Mouse (Mus musculus) bone marrow macrophage, adult 2 months (primary cell): ENCODE results near the gene Suz12. TPM values are rescaled to one million over a fixed set of nuclear protein-coding genes. Genes with fewer than 3 reads are reported as not detected.
"Not testable (repeated sequence)": the region's sequence is repeated elsewhere in the genome, so short reads cannot be mapped to it uniquely, and the experiment has no call there.

Experiments
- H3K27ac ChIP-seq: 2 replicates; pipeline ENCODE4 v1.5.1; 2012; ENCODE audit warnings: low read depth, low read length; ENCODE audit not compliant: insufficient read depth
- H3K4me1 ChIP-seq: 2 replicates; pipeline ENCODE4 v1.6.1; 2012; ENCODE audit warnings: low read length; ENCODE audit not compliant: control insufficient read depth, insufficient read depth
- H3K4me3 ChIP-seq: 2 replicates; pipeline ENCODE4 v1.5.1; 2012; ENCODE audit warnings: mild to moderate bottlenecking, low read length, moderate library complexity; ENCODE audit not compliant: insufficient read depth
- CTCF ChIP-seq: IDR thresholded peaks from 2 replicates; pipeline ENCODE4 v1.5.1; 2012; ENCODE audit warnings: low read depth, mild to moderate bottlenecking, low read length, moderate library complexity
- POLR2A ChIP-seq: IDR thresholded peaks from 2 replicates; pipeline ENCODE4 v1.6.1; 2012; ENCODE audit warnings: mild to moderate bottlenecking, low read depth, low read length, borderline replicate concordance
- polyA plus RNA-seq: library from polyadenylated mRNA; stranded (reverse); fragments of >200 nt; gene quantifications from 2 replicates; pipeline ENCODE4 v1.2.4, GENCODE M21; 2012; ENCODE audit not compliant: missing spikeins, insufficient read depth, insufficient read length

The Suz12 gene
- polyA plus RNA-seq, 1 experiment = 40.8 TPM

DNA sequence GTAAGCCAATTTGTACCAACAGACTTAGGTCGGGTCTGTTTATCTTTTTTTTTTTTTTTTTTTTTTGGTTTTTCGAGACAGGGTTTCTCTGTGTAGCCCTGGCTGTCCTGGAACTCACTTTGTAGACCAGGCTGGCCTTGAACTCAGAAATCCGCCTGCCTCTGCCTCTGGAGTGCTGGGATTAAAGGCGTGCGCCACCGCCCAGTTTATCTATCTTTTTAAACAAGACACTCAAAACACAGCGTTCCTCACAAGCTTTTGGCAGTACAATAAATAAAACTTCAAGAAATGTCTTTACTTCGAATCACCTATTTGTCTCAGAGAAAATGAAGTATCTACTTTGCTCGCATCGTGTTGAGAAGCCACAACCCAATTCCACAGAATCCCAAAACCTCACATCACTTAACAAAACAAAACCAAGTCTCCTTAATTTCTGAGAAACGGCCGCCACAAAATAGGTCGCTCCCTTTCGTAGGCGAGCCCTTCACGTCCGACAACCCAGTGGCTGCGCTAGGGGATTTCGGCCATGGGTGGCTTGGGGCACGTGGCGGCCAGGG lies 793 bp upstream of the Suz12 start:
- peaks cover 4% of the 10 kb centered on the region for H3K4me1 ChIP-seq
- peak overlapping the region; percentile 83 for H3K4me3 ChIP-seq
- TF ChIP-seq POLR2A = no peak
- no peak for TF ChIP-seq CTCF
- peak overlapping the region; percentile 60 for H3K27ac ChIP-seq

DNA sequence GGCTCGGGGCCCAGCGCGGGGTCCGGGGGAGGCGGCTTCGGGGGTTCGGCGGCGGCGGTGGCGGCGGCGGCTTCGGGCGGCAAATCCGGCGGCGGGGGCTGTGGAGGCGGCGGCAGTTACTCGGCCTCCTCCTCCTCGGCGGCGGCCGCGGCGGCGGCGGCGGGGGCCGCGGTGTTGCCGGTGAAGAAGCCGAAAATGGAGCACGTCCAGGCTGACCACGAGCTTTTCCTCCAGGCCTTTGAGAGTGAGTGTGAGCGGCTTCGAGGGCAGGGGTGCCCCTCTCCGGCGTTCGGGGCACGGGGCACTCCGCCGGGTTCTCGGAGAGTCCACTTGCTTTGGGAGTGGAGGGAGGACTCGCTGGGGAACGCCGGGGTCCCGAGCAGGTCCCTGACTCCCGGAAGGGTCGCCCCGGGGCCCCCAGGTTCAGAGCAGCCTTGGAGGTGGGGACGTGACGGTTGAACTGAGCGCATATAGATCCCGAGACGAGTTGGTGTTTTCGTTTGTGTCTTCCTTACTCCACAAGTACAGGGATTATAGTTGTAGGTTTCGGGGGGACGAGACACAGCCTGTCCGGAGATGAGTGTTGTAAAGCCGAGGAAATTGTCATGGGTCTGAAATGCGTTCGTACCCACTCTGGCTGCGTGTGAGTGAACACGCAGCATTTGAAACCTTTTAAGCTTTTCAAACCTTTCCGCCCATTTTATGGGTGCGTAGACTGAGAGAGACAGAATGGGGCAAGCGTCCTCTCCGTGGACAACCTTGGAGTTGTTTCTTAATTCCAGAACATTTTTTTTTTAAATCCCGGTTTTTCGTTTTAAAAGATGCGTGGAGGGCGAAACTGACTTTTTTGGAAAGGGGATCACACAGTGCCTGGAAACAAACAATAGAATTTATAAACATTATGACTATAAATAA lies 707 bp downstream of the Suz12 start:
- TF ChIP-seq POLR2A = no peak
- H3K4me1 ChIP-seq = peaks cover 4% of the 10 kb centered on the region
- peak overlapping the region; percentile 92 for H3K27ac ChIP-seq
- H3K4me3 ChIP-seq = peak overlapping the region; percentile 92

DNA sequence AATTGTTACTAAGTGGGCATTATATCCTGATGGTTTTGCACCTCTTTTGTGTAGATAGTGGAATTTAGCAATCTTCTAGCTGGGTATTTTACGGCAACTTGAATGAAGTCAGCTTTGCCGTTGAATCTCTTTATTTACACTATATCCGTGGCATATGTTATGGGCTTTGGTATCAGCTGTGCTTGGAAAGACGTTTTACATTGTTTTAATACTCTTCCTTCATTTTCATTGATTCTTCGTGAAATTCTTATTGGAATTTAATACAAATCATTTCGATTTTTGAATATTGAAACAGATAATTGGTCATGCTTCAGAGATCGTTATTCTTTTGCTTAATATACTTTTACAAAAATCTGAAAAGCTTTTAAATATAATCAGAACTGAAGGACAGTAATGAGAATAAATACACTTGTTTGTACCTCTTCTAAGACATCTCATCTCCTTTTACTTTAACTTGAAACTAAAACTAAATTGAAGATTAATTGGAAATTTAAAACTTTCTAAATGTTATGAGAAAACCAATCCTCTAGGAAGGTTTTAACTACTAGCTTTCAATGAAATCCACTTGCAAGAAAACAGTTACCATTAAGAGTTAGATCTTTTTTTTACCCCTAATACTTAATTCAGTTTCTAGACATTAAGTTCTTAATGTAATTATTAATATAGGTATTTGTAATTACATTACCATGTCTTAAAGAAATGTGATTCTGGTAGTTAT lies 1.5 kb downstream of the Suz12 start:
- no peak for TF ChIP-seq POLR2A
- no peak for TF ChIP-seq CTCF
- H3K4me1 ChIP-seq = peaks cover 4% of the 10 kb centered on the region
- no peak overlapping the region for H3K27ac ChIP-seq
- peak overlapping the region; percentile 92; the same call in 1 of the 2 replicates for H3K4me3 ChIP-seq

DNA sequence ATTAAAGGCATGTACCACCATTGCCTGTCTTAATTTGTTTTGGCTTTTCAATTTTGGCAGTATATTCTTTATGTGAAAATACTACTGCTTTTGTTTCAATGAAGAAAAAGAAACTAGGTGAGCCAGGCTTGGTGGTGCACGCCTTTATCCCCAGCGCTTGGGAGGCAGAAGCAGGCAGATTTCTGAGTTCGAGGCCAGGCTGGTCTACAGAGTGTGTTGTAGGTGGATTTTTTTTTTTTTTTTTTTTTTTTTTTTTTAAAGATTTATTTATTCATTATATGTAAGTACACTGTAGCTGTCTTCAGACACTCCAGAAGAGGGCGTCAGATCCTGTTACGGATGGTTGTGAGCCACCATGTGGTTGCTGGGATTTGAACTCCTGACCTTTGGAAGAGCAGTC lies 23.6 kb downstream of the Suz12 start:
- H3K4me1 ChIP-seq, H3K27ac ChIP-seq, H3K4me3 ChIP-seq: not testable (repeated sequence)

DNA sequence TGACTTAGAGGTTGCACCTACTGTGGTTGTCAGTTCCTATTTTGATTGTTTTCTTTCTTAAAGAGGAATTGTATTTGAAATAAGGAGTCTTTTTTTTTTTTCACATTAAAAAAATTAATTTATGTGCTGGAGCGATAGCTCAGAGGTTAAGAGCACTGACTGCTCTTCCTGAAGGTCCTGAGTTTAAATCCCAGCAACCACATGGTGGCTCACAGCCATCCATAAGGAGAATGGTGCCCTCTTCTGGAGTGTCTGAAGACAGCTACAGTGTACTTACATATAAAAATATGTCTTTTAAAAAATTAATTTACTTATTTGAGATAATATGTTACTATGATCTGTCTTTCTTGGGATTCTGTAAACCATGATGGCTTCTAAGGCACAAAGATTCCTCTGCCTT lies 26.9 kb downstream of the Suz12 start:
- H3K27ac ChIP-seq = no peak overlapping the region
- TF ChIP-seq CTCF (no peak), POLR2A (no peak)

DNA sequence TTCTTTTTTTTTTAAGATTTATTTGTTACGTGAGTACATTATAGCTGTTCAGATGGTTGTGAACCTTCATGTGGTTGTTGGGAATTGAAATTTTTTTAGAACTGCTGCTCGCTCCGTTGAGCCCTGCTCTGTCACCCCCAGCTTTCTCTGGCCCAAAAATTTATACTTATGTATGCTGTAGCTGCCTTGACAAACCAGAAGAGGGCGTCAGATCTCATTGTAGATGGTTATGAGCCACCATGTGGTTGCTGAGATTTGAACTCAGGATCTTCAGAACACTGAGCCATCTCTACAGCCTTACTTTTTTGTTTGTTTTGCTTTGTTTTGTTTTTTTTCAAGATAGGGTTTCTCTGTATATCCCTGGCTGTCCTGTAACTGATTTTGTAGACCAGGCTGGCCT lies 28.4 kb downstream of the Suz12 start:
- H3K4me1 ChIP-seq = no peaks in the 10 kb centered on the region

More for the DNA sequence above, 26.9 kb downstream of the Suz12 start:
- H3K4me3 ChIP-seq = no peak overlapping the region
- no peaks in the 10 kb centered on the region for H3K4me1 ChIP-seq

DNA sequence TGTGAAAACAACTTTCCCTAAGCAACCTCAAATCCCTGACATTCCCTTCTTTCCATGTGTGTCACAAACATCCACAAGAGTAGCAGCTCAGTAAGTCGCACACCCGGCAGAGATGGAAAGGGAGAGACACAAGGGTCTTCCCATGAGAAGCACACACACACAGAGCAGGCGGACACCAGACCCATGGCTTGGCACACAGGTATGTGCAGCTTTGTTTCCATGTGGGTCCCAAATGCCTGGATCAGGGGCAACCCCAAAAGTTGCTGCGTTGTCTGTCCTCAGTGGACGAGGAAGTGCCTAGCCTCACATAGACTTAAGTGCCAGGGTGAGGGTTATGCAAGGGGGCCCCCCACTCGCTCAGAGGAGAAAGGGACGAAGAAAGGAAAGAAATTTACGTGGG lies 44.6 kb downstream of the Suz12 start:
- 0 out of 2 replicates have a peak, but pooled peaks cover 2% of the 10 kb centered on the region for H3K4me1 ChIP-seq
- TF ChIP-seq CTCF (no peak), POLR2A (no peak)
- no peak overlapping the region for H3K4me3 ChIP-seq
- no peak overlapping the region for H3K27ac ChIP-seq

More for the DNA sequence above, 28.4 kb downstream of the Suz12 start:
- TF ChIP-seq CTCF = no peak
- Histone ChIP-seq H3K4me3 (no peak overlapping the region), H3K27ac (no peak overlapping the region)

DNA sequence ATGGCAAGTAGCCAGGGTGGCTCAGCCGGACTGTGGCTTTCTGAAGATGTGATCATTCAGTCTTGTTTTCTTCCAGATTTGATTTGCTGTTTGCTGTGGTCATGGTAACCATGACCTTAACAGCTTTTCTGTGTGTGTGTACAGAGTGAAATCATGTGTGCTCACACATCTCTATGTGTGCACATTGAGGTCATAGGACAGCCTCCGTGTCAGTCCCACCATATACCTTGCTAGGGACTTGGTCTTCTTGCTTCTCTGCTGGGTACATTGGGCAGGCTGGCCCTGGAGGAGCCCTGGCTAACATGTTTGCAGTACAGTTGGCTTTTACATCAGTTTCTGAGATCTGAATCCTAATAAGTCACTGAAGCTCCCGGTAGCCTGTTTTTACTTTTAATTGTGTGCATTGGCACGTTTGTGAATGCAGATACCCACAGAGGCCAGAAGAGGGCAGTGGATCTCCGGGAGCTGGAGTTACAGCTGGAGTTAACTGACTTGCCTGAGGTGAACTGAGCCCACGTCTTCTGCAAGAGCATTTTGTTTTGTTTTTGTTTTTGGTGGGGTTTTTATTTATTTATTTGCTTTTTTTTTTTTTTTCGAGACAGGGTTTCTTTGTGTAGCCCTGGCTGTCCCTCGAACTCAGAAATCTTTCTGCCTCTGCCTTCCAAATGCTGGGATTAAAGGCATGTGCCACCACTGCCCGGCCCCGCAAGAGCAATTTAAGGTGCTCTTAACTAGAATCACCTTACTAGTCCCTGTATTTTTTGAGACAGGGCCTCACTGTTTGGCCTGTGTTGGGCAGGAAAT lies 49.9 kb downstream of the Suz12 start:
- Histone ChIP-seq H3K4me1 (peaks cover 15% of the 10 kb centered on the region), H3K27ac (peak overlapping the region; percentile 4; the same call in 1 of the 2 replicates), H3K4me3 (no peak overlapping the region)
- TF ChIP-seq POLR2A (no peak), CTCF (peak; percentile 35)

DNA sequence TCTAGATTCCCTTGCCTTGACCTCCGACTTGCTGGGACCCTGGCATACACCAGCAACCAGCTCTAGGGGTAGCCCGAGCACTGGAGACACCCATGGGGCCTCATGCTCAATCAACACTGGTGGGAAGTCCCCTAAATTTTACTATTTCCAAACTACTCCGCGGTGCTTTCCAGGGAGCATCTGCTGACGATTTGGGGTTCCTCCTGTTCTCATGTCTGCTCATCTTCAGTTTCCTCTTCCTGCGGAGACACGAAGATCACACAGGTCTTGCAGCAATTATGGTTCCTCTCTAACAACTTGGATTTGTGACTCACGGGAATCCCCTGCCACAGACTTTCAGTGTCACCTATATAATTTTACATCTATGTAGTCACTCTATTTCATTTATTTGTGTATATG lies 50.5 kb downstream of the Suz12 start:
- TF ChIP-seq CTCF = no peak
- TF ChIP-seq POLR2A = no peak
- H3K27ac ChIP-seq = peak overlapping the region; percentile 4; the same call in 1 of the 2 replicates
- no peak overlapping the region for H3K4me3 ChIP-seq
- peaks cover 15% of the 10 kb centered on the region for H3K4me1 ChIP-seq
